Mouse (Mus musculus): ENCODE data around the gene Serpine2. TPM values are rescaled to one million over a fixed set of nuclear protein-coding genes. Genes with fewer than 3 reads are reported as not detected.

Serpine2 gene
- total and polyA plus RNA-seq, 3 experiments, result not detected

GRCm38 (mm10) chr1:79859026-79859425 is 2.0 kb downstream of the Serpine2 start:
- Histone ChIP-seq H3K9me3 (replicated peaks; ENCODE audit: insufficient read depth, low read length) (no peaks in the 10 kb centered on the region), H3K27me3 (ENCODE audit: control insufficient read depth in 1 of 2, insufficient read depth in 2 of 2, low read length in 2 of 2) (no peaks in the 10 kb centered on the region), H3K4me3 (ENCODE audit: control insufficient read depth in 1 of 2, insufficient read depth in 1 of 2, low read depth in 2 of 2, low read length in 2 of 2) (no peak overlapping the region), H3K36me3 (ENCODE audit: control insufficient read depth in 1 of 2, insufficient read depth in 2 of 2, low read length in 2 of 2) (no peaks in the 10 kb centered on the region), H3K4me1 (ENCODE audit: control insufficient read depth in 1 of 2, insufficient read depth in 2 of 2, low read length in 2 of 2) (no peaks in the 10 kb centered on the region), H3K27ac (ENCODE audit: control insufficient read depth, low read depth, low read length) (no peak overlapping the region), H3K79me2 (ENCODE audit: control insufficient read depth, insufficient read depth, low read length, poor library complexity) (no peaks in the 10 kb centered on the region), H3K9ac (ENCODE audit: control insufficient read depth, low read depth, low read length, poor library complexity, severe bottlenecking) (no peak overlapping the region)
- no peak for TF ChIP-seq ZNF384 (IDR thresholded peaks at IDR 0.05; ENCODE audit: low read depth, low read length)
- no peak for TF ChIP-seq GATA1 (IDR thresholded peaks at IDR 0.05; ENCODE audit: low read depth, low read length)
- TF ChIP-seq BHLHE40 (IDR thresholded peaks at IDR 0.05; ENCODE audit: borderline replicate concordance, low read depth, low read length), result no peak
- no peak for TF ChIP-seq TCF12 (IDR thresholded peaks at IDR 0.05; ENCODE audit: low read depth, low read length)
- TF ChIP-seq MAX (IDR thresholded peaks at IDR 0.05; ENCODE audit: low read length), result no peak
- no peak for TF ChIP-seq MXI1 (IDR thresholded peaks at IDR 0.05; ENCODE audit: low read depth, low read length)
- no peak for TF ChIP-seq CHD1 (IDR thresholded peaks at IDR 0.05; ENCODE audit: low read depth, low read length)
- no peak for TF ChIP-seq ZKSCAN1 (IDR thresholded peaks at IDR 0.05; ENCODE audit: low read depth, low read length)
- TF ChIP-seq NRF1 (IDR thresholded peaks at IDR 0.05; ENCODE audit: insufficient read depth, low read depth, low read length, poor library complexity, severe bottlenecking), result no peak
- no peak for TF ChIP-seq RAD21 (IDR thresholded peaks at IDR 0.05; ENCODE audit: low read depth, low read length)
- no peak for TF ChIP-seq USF1 (IDR thresholded peaks at IDR 0.05; ENCODE audit: low read depth, low read length)
- no peak for TF ChIP-seq E2F4 (IDR thresholded peaks at IDR 0.05; ENCODE audit: borderline replicate concordance, low read depth, low read length)
- no peak for TF ChIP-seq GABPA (IDR thresholded peaks at IDR 0.05; ENCODE audit: low read depth, low read length)
- no peak for TF ChIP-seq POLR2AphosphoS5 (IDR thresholded peaks at IDR 0.05; ENCODE audit: borderline replicate concordance, low read depth, low read length)
- DNase-seq (ENCODE audit: low read depth, low spot score), result no peak

GRCm38 (mm10) chr1:79858389-79858994 is 2.5 kb downstream of the Serpine2 start:
- Histone ChIP-seq H3K9ac (ENCODE audit: control insufficient read depth, low read depth, low read length, poor library complexity, severe bottlenecking) (no peak overlapping the region), H3K4me1 (ENCODE audit: control insufficient read depth in 1 of 2, insufficient read depth in 2 of 2, low read length in 2 of 2) (no peaks in the 10 kb centered on the region), H3K4me3 (ENCODE audit: control insufficient read depth in 1 of 2, insufficient read depth in 1 of 2, low read depth in 2 of 2, low read length in 2 of 2) (no peak overlapping the region), H3K36me3 (ENCODE audit: control insufficient read depth in 1 of 2, insufficient read depth in 2 of 2, low read length in 2 of 2) (no peaks in the 10 kb centered on the region), H3K27me3 (ENCODE audit: control insufficient read depth in 1 of 2, insufficient read depth in 2 of 2, low read length in 2 of 2) (no peaks in the 10 kb centered on the region), H3K27ac (ENCODE audit: control insufficient read depth, low read depth, low read length) (no peak overlapping the region), H3K79me2 (ENCODE audit: control insufficient read depth, insufficient read depth, low read length, poor library complexity) (no peaks in the 10 kb centered on the region), H3K9me3 (replicated peaks; ENCODE audit: insufficient read depth, low read length) (no peaks in the 10 kb centered on the region)
- TF ChIP-seq ELF1 (IDR thresholded peaks at IDR 0.05; ENCODE audit: low read depth, low read length), result no peak
- TF ChIP-seq ZC3H11A (IDR thresholded peaks at IDR 0.05; ENCODE audit: low read depth, low read length), result no peak
- no peak for TF ChIP-seq POLR2AphosphoS2 (IDR thresholded peaks at IDR 0.05; ENCODE audit: low read length)
- no peak for TF ChIP-seq MYB (IDR thresholded peaks at IDR 0.05; ENCODE audit: low read depth, low read length)
- no peak for TF ChIP-seq POLR2AphosphoS5 (IDR thresholded peaks at IDR 0.05; ENCODE audit: borderline replicate concordance, low read depth, low read length)
- no peak for TF ChIP-seq MYC (IDR thresholded peaks at IDR 0.05; ENCODE audit: low read depth, low read length)
- TF ChIP-seq MAFK (IDR thresholded peaks at IDR 0.05; ENCODE audit: borderline replicate concordance, low read depth, low read length), result no peak
- no peak for TF ChIP-seq ZNF384 (IDR thresholded peaks at IDR 0.05; ENCODE audit: low read depth, low read length)
- no peak for DNase-seq (ENCODE audit: low read depth, low spot score)

Data from MEL (cell line).